Mouse (Mus musculus): ENCODE results near the gene Nfe2l2.
A peak's percentile ranks its signal among the peaks of the same experiment; 100 is the strongest.

Nfe2l2 gene

DNA sequence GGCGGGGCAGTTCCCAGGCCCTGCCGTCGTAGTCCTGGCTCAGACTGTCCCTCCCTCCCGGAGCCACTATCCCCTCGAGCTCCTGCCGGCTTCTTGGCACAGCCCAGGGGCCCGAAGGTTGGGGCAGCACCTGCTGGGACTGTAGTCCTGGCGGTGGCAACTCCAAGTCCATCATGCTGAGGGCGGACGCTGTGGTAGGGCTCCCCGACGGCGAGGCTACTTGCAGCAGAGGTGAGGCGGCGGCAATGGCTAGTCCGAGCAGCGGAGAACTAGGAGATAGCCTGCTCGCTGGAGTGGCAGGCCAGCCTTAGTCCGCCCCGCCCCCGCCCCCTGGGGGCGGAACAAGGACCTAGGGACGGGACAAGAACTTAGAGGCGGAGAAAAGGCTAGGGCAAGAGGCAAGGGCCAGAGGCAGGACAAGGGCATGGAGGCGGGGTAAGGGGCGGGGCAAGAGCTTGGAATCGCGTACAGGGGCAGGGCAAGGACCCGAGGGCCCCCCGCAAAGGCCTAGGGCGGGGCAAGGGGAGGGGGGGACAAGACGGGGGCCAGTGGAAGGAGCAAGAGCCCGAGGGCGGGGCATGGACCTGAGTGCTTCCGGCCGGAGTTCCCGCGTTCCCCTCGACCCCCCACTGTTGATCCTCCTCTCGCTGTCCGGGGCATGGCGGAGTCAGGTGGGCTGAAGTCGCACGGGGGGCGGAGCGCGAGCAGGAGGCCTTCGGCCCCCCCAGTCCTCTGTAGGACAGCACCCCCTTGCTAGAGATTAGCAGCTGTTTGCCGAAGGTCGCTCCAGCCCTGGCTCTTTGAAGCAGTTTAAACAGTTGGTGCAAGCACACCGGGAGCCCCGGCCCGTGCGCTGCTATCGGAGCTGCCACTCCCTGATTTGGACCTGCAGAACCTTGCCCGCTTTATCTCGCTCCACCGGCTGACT lies at the start of gene Nfe2l2:
Gene Nfe2l2, minus strand, starts transcription at position 408 of the 928 bp plus-strand sequence.
- DNase-seq (ENCODE audit: low spot score), result peak; percentile 94

DNA sequence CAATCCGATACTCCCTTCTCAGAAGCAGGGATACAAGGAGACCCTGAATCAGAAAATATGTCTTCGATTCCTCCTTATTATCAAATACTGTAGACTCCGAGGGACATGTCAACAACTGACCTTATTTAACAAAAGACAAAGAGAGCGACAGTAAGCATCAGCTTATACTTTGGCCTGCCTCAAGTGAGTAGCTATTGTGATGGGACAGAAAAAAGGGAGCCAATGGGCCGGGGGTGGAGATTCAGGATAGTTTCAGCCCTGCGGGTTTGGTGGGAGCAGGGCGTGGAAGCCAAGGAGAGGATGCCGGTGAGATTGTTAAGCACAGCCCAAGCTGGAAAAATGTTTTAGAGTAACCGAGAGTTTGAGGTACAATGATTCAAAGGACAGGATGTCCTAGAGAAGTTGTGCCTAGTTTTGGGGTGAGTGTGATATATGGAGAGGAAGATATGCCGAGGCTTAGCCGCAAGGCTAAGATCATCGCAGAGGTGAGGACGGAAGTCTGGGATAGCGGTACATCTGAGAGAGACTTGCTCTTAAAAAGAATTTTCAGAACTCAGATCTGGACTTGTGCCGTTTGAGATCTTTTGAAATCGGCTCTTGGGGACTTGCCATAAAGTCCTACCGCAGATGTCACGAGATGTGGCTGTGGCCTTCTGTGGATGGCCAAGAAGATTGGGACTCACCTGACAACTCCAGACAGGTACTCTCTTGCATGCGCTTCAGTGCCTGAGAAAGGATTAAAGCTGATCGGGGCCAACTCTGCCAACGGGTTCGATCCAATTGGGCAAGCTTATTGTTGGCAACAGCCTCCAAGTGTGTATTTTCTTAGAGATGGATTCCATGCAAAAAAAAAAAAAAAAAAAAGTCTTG lies 48.1 kb upstream of the Nfe2l2 start:
- DNase-seq (ENCODE audit: low spot score), result no peak

DNA sequence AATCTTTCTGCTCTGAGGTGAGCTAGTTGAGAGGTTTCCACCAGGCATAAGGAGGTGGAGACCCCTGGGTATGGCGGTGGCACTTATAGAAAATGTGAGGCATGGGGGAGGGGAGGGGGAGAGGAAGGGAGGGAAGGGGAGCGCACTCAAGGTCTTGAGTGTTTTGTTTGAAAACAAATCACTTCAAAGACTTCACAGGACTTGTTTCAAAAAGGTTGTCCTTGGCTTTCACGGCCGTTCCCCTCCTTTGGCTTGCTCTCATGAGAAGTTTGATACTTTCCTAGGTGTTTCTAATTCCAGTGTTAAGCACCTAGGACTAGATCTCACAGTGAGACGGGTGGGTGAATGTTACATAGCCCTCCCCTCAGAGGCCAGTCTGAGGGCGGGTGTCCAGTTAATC lies 47.5 kb upstream of the Nfe2l2 start:
- no peak for DNase-seq (ENCODE audit: low spot score)

DNA sequence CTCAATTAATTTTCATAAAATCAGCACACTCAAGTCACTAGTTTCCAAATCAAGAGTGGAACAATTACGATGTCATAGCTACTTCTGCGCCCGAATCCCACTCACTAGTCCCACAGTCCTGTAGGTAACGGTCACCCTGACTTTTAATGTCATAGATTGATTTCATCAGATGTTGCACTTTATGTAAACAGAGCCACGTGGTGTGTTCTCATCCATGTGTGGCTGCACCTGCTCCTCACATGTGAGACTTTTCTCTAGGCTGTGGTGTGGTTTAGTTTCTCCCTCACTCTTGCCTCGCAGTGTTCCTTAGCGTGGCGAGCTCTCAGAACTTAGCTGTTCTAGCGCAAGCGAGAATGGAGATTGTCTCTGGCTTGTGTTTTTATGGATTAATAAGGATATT lies 46.4 kb upstream of the Nfe2l2 start:
- no peak for DNase-seq (ENCODE audit: low spot score)

DNA sequence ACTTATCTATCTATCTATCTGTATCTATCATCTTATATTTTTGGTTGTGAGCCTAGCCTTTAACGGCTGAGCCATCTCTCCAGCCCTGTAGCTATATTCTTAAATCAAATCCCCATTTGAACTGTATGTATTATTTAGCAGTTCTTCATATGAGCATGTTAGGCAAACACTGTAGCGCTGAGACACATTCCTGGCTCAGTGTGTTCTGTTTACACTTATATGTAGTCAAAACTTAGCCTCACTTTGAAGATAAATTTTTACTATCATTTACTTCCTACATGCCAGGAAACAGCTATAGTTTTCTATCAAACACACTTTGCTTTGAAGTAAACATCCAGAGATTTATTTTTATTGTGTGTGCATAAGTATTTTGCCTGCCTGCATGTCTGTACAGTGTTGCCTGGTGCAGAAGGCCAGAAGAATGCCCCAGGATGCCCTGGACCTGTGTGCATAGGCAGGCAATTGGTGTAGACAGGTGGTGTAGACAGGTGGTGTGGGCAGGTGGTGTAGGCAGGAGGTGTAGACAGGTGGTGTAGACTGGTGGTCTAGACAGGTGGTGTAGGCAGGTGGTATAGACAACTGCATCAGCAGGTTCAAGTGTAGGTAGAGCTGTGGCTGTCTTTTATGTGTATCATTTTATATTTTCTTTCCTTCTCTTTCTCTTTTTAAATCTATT lies 45.7 kb upstream of the Nfe2l2 start:
- DNase-seq (ENCODE audit: low spot score), result no peak

DNA sequence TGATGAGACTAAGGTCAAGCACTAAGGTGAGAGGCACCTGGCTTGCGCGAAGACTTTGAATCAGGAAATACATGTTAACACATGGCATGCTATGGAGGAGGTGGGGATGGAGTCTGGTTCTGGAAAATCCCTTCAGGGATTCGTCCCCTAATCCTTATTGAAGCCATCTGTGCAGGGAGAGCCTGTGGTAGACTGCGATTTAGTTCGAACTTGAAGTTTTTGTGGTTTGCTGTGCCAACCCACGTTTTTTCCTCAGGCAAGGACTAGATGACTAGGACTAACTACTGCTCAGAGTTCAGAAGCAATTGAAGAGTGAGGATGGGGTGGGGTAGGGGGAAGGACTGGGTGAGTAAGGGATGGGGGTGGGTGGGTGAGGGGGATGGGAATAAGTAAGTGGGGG lies 44.4 kb upstream of the Nfe2l2 start:
- DNase-seq (ENCODE audit: low spot score), result no peak

DNA sequence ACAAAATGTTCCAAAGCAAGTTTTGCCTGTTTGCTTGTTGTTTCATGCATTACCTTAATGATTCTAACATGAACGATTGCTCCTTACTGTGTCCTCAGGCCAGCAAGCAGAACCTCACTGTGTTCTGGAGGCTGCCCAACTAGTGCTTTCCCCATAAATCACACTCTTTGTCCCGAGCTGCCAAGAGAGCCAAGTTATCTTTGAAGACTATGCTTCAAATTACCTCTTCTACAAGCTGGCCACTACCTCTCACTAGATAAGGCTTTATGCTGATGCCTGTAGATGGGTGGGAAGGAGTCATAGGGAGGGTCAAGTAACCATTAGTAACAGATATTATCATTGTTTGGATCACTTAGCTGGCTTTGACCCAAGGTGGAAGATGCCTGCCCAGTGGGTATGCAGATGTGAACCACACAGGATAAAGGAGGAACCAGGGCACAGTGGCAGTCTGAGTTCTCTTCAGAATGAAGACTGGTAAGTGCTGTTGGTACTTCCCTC lies 32.6 kb upstream of the Nfe2l2 start:
- DNase-seq (ENCODE audit: low spot score), result no peak

DNA sequence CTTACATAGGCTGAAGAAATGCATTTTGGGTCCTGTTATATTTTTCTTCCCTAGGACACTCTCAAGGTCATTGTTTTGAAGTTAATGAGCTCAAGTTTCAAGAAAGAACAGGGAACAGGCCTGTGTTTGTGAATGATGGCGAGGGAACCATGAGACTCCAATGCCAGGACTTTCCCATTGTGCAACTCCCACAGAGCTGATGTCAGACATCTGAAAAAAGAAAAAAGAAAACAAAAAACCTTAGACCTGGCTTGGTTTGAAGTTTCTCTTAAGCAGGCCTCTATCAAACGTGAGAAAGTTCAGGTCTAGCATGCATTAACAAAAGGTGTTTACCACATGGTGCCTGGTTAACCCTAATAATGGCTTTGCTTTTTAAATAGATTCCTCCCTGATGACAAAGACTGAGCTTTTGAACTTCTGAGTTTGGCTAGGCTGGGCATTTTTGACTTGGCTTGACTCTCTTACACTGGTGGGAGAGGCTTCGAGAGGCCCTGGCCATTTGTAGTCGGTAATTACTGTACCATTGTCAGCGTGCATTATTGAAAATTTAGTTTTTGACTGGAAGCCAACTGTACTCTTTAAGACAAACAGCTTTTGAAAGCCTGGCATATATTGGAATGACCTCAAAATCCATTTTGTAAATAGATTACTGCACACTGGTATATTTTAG lies 29.9 kb upstream of the Nfe2l2 start:
- DNase-seq (ENCODE audit: low spot score), result no peak

DNA sequence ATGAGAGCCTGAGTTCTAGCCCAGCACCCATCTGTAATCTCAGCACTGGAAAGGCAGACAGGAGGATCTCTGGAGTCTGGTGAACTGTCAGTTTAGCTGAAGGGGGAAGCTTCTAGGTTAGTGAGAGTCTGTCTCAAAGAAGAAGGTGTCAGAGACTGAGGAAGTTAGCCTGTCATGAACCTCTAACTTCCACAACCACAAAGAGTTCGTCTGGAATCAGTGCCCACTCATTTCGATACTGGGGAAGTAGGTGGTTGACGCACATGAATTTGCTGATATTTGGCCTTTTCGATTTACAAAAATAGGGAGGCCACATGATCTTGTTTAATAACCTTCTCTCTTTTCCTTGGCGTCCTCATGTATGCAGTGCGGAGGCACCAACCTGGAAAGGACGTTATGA lies 28.7 kb upstream of the Nfe2l2 start:
- no peak for DNase-seq (ENCODE audit: low spot score)

DNA sequence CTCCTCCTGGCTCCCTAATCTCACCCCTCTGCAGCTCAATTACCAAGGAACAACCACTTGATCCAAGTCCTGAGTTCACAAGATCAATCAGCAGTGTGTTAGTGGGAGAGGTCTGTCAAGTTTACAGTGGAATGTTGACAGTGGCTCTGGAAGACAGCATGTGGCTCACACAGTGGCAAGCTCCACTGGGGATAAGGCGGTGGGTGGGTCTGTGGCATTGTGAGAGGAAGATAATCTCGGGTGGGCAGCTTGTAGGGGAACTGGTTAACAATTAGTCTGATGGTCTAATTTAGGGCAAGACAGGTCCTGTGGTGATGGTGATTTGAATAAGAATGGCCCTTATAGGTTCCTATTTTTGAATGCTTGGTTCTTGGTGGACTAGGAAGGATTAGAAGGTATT lies 27.5 kb upstream of the Nfe2l2 start:
- DNase-seq (ENCODE audit: low spot score), result no peak

DNA sequence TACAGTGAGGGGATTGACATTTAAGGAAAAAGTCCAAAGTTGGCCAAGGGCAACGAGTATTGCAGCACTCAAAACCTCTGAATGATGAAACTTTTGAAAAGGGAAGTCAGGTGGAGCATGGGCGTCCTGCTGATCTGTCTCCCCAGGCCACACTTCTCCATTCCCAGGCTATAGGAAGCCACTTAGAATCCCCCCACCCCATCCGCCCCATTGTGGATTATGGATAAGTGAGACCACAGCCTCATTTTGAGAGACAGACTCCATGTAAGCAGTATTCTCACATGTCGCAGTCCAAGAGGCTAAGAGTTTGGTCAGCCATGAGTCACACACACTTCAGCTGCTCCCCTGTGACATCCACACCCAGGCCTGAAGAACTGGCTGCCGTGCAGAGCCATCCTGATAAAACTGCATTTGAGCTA lies 26.8 kb upstream of the Nfe2l2 start:
- DNase-seq (ENCODE audit: low spot score), result no peak

DNA sequence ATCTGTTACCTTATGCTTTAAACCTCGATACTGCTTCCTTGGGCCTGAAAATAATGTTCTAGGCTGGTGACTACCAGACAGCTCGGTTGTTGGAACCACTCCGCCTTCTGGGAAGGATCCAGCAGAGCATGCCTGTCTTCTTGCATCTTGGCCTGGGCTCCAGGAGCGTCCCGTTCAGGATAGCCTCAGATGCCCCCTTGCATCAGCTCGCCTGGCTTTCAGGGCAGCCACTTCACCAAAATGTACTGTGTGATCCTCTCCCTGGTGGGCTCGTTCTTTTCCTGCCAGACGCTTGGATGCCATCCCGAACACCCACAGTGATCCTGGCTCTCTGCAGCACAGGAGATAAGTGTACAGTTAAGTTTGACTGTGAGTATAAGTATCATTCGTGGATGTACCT lies 25.6 kb upstream of the Nfe2l2 start:
- DNase-seq (ENCODE audit: low spot score), result no peak

DNA sequence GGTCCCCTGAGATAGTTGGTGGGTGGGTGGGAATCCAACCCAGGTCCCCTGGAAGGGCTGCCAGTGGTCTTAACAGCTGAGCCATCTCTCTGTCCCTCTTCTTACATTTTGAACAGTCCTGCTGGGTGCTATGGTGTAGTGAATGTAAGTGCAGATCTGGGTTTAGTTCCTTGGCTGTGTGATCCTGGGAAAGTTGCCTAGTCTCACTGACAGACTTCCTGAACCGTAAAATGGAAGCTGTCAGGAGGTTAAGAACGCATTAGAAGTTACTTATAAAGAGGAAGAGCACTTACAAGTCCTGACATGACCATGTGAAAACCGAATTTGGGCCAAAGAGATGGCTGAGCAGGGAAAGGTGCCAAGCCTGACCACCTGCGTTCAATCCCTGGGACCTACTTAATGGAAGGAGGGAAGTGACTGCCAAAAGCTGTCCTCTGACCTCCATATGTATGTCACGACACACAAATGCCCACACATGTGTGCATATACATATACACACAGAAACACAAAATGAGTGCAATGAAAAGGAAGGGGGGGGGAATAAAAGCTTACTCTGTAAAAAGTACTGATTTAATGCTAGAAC lies 20.5 kb upstream of the Nfe2l2 start:
- no peak for DNase-seq (ENCODE audit: low spot score)

DNA sequence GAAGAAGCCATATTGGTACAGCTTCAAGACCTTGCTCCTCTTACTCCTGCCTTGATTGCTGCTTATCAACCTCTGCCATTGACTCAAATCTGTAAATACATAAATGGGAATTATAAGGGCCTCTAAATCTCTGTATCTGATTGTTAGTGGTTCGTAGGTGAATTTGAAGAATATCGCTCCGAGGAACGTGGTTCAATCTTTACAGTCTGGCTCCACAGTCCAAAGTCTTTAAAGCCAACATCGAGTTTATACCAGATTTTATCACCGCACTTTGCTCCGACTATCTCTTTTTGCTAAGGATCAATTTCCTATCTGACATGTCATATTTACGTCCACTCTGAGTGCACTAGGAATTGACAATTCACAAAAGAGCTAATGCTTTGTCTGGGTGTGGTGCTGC lies 19.0 kb upstream of the Nfe2l2 start:
- DNase-seq (ENCODE audit: low spot score), result no peak

DNA sequence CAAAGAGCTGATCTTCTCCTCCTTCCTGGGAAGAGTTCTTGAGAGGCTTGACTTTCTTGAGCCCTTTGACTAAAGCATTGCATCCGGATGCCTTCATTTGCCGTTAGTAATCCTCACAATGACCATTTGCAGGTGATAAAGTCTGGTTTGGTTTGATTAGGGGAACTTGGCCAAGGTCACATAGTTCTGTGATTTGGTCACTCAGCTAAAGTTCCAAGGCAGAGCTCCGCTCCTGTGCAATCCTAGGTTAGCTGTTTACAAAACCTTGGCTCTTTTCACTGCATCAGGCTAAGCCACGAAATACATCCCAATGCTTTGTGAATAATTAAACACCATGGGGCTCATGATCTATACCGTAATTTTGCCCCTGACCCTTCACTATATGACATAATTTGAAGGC lies 18.5 kb upstream of the Nfe2l2 start:
- DNase-seq (ENCODE audit: low spot score), result no peak

DNA sequence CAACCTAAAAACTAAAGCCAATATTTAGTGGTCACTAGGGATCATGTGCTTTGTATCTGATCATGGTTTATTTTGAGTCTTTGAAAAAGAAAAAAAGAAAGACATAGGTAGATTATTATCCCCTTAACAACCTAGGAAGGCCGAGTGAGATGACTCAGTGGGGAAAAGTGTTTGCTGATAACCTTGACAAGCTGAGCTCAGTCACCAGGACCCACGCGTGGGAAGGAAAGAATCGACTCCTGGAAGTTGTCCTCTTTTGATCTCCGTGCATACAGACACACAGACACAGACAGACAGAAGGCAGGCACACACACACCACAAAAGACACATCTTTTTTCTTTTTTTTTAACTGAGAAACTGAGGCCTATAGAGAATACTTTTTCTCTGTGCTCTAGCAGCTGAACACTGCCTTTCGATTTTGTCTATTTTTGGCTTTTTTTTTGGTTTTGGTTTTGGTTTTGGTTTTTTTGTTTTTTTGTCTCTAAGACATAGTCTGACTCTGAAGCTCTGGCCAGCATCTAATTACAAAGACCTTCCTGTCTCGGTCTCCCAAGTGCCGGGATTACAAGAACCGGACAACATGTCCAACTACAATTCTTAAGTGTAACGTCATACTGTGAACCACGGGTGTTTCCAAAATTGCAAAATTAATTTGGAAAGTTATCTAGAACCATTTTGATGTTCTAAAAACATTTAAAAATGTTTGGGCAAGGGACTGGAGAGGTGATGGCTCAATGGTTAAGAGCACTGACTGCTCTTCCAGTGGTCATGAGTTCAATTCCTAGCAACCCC lies 16.0 kb upstream of the Nfe2l2 start:
- no peak for DNase-seq (ENCODE audit: low spot score)

DNA sequence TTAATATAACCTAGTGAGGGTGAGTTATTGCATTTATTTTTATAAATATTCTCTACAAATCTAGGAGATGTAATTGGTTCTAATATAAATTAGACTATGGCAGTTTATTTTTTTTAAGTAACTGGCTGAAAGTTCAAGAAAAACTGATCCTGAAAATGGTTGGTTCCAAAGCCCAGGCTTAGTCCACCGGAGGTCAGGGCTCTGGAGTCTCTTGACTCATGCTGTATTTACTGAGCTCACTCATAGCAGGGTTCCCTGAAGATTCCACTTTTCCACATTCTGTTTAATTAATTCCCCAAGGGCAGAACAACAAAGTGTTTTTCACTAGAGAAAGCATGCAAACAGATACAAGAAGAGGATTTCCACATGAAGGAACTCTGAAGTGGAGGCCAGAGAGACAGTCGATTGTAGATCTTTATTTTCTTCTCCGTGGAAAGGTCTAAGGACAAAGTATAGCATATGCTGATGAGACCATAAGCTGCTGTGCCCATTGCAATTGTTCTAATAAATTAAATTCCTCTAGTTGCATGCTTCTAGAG lies 15.0 kb upstream of the Nfe2l2 start:
- no peak for DNase-seq (ENCODE audit: low spot score)

DNA sequence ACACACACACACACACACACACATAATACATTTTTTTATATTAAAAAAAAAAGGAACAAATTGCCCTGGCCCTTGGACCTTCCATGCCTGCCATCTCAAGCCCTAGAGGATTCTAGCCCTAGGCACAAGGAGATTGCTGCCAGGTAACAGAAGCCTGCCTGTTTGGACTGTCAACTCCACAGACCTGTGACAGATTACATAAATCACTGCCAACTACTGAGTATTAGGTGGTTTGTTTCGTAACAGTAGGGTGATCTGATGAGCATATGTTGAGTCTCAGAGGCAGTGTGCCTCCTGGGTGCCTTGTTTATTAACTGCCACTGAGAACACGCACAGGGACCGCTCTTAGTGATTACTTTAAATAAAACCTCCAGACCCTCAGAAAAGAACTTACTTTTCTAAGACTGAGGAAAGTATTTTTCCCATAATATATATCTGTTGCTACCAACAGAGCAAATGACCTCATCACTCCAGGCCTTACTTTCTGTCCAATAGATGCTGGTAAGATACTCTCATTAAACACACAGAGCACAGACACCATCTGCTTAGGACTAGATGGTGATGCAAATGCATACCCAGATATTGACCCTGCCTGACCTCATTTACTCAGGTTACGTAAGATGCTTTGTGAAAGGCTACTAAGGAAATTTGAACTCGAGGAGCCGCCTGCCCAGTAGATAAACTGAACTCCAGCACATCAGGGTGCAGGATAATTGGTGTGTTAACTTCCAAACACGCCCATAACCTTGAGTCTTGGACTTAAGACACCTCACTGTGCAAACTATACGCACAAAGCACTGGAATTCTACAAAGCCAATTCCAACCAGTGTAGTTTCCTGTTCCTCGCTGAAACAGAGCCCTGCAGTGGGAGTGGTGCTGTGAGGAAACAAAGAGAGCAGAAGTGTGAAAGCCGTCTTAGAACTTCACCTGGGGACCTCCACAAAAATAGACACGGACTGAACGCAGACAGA lies 11.9 kb upstream of the Nfe2l2 start:
- DNase-seq (ENCODE audit: low spot score), result peak; percentile 45

DNA sequence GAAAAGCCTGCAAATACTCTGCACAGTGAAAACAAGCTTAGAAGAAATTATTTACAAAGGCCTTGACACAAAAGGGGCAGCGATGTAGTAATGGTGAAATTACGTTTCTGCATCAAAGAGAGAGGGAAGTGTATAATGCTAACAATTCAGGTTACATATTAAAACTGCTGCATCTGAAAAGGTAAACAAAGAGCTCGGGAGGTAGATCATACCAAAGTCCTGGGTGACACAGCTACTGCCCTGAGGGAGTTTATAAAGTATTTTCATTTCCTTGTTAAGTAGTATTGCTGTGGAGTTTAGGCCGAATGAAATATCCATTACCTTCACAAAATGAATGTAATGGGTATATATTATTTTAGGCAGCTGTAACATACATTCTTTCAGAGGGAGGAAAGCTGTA lies 10.3 kb upstream of the Nfe2l2 start:
- DNase-seq (ENCODE audit: low spot score), result no peak

Data from retina, embryonic 14.5 days (tissue).